Mouse (Mus musculus) c-Kit-positive CD71-positive TER-119-negative erythroid progenitor cells, embryonic 14.5 days (primary cell): ENCODE results near the gene Ubtd2.

ENCODE experiments used
- DNase-seq: peaks from one replicate; pipeline ENCODE4 v3.0.0-alpha.2; 2013; ENCODE audit warnings: low read depth

The Ubtd2 gene

DNA sequence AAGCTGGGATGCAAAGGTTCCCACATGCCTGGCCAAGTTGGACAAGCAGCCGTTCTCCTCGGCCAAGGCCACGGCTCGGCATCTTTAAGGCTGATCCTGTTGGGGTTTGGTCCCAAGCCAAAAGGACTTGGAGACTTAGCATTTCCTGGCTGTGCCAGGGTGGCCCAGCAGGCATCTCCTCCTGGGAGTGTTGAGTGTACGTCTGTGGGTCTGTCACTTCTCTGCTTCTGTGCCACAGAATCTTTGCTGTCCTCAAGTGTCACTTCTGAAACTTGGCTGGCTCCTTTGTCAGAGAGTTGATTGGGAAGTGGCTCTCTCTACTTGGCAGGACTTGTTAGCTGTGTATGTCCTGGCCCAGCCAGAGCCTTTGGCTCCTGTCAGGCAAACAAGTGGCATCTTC lies 91.3 kb downstream of the Ubtd2 start:
- no peak for DNase-seq

DNA sequence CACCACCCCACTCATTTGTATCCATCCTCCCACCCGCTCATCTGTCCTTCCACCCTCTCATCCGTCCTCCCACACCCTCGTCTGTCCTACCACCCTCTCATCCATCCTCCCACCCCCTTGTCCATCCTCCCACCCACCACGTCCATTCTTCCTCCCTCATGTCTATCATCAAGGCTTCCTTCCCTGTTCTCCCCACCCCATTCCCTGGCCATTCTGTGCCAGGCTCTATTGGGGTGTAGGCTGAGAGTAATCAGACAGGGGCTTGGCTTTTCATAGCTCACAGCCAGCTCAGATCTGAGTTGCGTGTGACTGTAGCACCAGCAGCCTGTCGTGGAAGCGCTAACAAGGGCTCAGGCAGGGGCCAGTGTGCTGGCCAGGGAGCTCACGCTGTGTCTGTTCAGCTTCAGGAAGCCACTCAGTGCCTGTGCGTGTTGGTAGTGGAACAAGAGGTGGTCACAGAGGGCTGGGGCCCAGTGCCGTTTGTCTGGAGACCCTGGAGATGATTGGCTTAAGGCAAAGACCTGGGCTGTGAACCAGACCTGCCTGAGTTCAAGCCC lies 92.3 kb downstream of the Ubtd2 start:
- DNase-seq, result no peak

DNA sequence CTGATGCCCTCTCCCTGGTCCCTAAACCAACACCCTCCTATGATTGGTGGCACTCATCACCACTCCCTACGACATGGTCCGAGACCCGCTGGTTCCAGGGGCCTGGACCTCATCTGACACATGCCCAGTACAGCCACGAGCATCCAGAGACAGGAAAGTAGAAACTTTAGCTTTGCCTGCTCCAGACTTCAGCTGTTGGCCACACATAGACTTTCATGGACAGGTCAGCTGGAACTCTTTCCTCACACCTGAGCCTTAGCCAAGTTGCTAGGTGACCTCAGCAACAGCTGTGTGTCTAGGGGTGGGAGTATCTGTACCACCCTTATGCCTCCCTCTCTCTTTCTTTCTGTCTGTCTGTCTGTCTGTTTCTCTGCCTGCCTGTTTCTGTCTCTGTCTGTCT lies 93.1 kb downstream of the Ubtd2 start:
- no peak for DNase-seq

DNA sequence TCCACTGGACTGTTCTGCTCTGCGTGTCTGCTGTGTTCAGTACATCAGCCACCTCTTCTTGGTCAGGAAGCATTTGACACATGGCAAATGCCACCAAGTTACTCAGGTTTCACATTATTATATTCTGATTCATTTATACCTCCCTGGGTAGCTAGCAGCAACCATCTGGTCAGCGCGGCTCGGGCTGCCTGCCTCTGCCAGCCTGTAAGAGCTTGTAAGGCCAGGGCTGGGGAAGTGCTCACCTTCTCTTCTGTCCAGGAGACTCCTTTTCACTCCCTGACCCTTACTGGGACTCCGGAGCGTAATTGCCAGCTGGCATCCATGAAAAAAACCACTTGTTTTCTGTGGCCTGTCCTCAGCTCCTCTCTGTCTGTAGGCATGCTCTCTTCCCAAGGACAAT lies 94.1 kb downstream of the Ubtd2 start:
- no peak for DNase-seq

DNA sequence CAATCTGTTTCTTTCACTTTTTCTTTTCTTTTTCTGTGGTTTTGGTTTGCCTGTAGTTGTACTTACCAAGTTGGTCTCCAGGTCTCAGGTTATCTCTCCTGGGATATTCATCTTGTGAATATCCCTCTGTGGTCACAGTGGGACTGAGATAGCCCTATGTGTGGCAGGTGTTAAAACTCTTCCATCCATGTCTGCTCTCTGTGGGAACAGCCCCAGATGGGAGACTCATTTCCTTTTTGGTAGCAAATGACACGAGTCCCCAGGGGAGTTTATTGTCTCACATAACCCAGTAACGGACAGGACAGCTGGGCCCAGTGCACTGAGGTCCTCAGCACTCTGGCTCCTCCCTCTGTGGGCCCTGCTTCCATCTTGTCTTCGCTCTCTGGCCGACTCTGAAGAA lies 94.9 kb downstream of the Ubtd2 start:
- DNase-seq, result no peak

DNA sequence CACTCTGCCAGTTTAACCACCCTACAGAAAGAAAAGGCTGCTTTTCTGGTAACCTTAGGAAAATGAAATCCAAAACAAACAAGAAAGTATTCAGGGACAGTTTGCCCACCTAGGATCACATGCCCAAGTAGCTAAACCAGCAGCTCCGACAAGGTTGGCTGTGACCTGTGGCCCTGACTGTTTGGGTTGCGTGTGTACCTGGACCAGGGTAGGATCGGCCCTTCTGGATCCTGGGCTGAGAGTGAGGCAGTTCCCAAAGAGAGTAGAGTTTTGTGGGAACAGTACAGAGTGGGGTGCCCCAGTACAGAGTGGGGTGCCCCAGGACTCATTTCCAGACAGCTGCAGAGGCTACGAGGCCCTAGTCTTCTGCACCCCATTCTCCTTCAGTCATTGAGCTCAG lies 95.9 kb downstream of the Ubtd2 start:
- no peak for DNase-seq

DNA sequence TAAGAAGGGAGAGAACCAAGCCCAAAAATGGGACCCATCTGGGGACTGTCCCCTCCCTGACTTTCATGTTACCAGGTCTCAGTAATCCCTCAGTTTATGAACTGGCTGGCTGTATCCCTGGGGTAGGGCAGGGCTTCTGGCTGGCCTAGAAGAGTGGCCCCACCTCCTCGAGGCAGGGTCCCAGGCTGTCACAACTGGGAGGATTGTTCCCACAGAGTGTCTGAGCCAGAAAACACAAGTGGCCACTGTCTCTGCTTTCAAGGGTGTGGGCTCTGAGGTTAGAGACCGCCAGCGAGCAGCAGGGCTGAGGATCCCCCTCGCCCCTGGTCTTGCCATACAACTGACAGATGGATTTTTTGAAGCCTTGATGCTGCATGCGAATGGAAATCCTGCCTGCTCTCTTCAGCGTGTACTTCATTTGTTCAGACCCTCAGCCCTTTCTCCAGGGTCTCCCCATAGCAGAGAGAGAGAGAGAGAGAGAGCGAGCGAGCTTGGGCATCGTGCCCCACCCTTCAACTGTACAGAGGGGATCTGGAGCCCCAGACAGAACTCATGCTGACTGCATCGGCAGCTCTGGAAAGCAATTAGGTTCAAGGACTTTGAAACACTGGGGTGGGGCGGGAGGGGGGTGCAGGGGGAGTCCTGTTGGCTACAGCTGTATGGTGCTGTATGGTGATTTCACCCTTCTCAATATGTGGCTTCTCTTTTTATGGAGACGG lies 96.6 kb downstream of the Ubtd2 start:
- no peak for DNase-seq

DNA sequence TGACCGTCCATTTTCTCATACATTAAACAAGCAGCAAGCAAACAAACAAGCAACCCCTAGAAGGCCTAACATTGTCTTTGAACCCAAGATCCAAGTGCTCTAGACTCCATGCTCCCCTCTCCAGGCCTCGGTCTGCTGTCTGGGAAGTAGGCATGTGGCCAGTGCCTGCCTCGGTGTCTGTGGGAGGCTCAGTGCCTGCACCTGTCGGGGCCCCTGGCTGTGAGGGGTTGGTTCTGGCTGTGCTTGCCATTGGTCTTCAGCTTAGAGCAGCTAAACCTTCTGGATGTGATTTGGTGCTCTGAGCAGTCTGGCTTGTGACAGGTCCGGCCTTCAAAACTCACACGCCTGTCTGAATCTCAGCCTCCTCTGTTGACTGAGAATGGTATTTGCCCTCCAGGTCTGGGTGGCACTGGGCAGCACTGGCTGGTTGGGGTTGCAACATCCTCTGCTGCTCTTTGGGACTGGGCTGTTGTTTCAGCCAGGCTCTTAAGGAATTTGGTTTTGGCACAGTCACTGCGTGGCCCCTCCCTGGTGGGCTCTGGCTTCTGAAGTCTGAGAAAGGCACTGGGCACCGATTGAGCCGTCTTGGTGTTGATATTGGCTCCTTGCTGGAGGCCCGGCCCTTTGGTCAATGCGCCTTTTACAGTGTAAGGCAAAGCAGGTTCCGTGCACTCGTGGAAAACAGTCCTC lies 97.4 kb downstream of the Ubtd2 start:
- DNase-seq, result no peak

DNA sequence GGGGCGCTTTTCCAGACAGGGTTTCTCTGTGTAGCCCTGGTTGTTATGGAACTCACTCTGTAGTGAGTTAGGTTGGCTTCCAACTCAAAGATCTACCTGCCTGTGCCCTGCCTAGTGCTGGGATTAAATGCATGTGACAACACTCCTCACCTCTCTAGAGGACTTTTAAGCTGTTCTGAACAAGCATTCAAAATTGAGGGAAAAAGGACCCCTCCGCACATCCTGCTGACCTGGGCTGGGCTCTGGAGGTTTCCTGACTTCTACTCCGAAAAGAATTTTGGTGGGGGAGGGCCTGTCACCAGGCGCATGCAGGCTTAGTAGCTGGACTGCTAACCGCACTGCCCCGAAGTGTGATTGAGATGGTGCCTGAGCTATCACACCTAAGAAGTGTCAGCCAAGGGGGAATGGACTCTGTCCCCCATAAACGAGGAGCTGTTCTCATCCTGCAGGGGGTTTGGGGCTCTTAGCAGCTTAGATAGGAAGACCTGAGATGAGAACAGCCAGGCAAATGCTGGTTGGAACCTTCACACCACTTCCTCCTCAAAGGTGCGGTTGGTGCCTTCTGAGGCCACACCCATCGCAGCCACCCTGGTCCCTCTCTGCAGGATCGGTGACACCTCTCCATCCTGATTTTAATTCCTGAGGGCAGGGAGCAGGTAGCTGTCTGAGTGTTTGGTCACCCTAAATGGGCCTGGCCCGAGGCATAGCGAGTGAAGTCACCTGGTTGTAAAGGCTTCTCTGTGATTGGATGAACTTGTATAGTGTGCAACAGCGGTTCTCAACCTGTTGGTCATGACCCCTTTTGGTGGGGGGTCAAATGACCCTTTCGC lies 98.4 kb downstream of the Ubtd2 start:
- DNase-seq, result no peak

DNA sequence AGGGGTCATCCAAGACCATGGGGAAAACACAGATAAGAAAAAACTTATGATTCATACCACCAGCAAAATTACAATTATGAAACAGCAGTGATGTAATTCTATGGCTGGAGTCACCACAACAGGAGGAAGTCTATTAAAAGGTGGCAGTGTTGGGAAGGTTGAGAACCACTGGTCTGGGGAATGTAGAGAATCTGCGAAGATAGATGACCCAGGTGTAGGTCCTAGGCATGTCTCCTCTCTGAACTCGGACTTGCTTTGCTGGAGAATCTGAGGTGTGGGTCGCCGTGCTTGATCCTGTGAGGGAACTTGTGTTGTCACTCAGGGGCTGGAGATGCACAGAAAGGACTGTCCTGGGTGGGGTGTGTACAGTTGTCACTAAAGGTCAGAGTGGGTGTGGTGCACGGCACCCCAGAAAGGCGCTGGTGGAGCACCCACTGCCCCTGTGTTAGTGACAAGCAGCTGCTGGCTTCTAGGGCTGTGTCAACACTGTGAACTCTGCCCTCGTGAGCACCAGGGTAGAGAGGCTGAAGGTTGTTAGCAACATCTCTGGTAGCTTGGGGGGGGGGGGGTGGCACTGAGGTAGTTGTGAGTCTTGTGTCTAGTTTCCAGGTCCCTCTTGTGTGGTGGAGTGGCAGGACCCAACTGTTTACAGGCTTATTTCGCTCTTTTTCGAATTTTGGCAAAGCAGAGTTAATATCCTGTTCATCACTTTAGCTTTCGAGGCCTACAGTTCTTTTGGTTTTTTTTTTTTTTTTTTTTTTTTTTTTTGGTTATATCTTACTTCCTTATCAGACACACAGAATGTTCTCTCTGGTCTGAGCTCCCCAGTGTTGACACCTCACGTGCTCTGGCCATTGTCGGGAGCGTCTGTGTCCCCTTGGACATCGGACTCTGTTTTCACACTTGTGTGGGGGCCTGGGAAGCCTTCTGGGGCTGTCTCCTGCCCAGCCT lies 99.2 kb downstream of the Ubtd2 start:
- no peak for DNase-seq

DNA sequence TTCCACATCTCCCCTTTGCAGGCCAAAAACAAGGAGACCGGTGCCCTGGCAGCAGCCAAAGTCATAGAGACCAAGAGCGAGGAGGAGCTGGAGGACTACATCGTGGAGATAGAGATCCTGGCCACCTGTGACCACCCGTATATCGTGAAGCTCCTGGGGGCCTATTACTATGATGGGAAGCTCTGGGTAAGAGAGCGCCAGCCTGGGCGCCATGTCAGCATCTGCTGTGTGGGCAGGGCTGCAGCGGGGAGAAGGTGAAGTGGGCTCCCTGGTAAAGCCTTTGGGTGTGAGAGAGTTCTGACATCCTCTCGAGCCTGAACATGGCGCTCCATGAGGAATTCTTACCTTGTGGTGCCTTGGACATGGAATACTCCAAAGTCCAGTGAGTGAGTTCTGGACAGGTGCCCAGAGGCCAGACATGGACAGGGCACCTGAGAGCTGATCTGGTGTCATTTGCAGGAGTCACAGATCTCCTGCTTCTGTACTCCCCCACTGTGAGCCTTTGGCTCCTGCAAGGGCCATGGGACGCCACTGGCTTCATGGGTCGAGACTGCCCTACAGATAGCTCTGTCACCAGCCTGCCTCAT lies 100.0 kb downstream of the Ubtd2 start:
- no peak for DNase-seq

DNA sequence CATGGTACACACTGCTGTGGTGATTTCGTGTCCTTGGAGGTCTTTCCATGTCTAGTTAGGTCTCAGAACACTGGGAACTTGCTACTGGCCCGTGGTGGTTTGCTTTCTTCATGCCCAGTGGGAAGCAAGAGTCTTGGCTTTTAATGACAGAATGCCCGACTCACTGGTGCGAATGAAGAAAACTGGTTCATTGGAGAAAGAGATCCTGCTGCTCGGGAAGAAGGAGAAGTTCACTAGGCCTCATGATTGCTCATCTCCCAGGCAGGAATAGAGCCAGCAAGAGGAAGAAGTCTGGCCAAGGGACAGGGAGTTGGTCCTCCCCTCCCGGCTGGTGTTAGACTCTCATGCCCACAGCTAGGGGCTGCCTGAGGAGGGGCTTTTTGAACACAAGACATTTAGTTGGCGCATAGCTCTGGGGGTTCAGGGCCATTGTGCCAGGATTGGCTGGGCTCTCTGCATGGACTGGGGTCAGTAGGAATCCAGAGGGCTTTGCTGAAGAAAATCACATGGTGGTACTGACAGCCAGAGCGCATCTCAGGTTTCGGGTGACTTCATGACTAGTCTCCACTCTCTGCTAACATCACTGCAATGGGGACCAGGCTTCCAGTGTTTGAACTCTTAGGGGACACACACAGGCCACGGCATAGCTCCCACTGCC lies 101.3 kb downstream of the Ubtd2 start:
- no peak for DNase-seq

DNA sequence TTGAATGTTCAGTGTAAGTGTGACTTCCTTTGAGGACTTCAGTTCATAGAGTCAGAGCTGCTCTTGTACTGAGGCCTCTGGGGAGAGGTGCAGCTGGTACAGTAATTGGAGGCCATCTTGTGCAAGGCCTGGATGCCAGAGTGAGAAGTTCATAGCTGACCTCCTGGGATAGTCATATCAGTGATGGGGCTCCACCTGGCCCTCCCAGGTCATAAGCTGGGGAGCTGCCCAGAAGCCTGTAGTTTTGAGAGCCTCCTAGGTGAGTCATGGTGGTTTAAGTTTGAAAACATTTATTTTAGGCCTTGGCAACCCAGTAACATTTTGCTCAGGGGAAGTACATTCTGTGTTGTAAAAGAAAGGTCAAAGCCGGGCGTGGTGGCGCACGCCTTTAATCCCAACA lies 102.9 kb downstream of the Ubtd2 start:
- no peak for DNase-seq

DNA sequence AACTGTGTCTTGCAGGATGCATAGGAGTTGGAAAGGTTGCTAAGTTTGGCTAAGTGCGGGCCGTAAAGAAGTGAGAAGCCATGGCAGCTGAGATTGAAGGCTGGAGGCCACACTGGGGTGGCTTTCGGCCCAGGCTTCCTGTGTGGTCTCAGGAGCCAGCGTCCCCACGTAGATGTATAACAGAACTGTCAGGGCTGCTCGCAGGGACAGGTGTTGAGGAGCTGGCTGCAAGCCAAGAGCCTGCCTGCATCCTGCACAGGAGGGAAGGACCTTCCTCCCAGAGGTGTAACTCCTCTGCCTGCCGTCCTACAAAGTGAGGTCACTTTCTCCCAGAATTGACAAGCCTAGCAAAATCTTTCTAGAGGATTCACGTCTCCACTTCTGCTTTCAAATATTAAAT lies 103.5 kb downstream of the Ubtd2 start:
- DNase-seq, result no peak

DNA sequence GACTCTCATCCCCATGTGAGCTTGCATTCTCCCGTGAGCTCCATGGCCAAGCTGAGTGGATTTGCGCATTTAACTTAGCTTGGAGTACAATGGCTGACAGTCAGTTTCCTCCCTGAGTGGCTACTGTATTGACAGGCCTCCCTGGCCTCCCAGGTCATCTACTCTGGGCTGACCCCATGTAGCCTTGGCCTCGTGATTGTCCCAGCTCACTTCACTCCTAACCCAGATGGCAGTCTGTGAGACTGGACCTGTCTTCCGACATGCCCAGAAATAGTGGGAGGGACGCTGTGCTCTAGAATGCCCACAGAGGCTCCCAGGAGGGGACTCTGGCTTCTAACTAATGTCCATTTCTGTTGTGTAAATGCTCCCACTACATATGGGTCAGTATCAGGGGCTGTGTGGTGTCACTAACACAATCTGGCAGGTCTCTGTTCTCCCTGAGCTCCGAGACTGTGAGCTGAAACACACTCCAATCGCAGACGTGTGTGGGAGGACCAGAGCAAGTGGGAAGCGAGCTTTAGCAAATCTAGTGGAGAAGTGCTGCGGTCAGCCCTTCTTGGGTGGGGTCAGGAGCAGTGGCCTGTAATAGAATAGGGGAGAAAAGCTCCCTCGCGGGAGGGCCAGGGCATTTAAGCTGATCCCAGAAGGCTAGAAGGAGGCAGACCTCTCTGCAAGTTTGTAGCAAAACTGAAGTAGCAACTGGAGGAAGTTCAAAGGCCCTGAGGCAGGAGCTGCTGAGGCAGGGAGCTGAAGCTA lies 105.0 kb downstream of the Ubtd2 start:
- no peak for DNase-seq

DNA sequence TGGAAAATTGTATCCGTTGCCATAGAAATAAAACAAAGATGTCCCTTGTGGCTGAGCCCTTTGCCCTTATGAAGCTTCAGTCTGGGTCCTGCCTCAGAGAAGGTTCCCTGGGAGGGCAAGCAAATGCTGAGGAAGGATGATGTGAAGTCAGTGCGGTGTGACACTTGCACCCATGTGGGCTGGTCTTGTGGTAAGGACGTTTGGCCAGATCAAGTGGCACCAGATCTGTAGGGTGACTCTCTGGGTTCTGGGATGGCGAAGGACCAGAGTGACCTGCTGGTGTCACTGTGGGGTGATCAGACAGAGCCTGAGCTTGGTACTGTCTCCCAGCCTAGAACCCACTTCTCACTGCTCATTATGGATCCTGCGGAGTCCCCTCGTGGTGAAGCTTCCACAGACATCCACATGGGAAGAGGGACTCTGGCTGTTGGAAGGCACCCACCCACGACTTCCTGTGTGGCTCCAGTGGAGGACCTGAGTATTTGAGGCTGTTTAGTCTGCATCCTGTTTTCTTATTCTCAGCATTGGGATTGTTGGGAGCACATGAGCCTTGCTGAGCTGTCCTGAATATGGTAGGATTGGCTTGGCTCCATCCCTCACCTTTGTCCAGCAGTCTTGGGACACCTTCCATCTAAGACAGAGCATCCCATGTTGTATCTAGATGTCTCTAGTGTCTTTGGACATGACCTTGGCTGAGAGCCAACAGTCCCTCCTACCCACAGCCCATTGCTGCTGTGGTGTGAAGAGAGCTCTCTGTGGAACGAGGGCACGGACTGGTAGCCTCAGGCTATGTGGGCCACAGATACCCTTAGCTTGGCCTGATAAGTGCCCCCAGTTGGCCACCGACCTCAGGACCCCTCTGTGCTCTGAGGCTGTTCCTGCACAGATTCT lies 106.5 kb downstream of the Ubtd2 start:
- DNase-seq, result no peak

DNA sequence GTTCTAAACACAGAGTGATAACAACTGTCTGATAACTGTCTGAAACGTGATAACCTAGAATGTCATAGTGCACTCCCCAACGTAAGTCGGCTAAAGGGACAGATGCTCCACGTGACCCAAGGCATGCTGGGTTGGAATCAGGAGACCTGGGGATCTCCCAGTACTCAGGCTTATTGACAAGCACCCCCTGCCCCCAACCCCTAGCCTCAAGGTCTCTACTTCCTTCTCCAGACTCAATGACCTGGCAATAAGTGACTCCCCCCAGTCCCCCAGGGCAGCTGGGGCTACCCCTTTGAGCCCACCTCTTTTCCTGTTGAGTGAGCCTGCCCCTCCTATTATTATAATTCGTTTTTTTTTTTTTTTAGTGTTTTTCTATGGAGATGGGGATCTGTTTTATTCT lies 107.5 kb downstream of the Ubtd2 start:
- no peak for DNase-seq

DNA sequence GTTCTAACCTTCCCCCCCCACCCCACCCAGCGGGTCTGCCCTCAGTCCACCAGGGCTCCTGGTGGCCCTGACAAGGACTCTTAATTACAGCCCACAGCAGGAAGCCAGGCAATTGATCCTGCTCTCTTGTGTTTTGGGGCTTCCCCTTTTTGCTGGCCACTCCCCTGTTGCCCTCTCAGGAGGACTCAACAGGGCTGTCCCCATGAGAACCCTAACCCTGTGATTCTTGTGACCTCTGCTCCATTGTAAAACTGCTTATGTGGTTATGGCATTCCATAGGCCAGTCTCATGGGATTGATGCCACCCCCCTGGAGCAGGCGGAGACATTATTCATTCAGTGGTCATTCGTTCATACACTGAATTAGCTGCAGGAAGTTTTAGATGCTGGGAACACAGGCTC lies 108.5 kb downstream of the Ubtd2 start:
- no peak for DNase-seq

DNA sequence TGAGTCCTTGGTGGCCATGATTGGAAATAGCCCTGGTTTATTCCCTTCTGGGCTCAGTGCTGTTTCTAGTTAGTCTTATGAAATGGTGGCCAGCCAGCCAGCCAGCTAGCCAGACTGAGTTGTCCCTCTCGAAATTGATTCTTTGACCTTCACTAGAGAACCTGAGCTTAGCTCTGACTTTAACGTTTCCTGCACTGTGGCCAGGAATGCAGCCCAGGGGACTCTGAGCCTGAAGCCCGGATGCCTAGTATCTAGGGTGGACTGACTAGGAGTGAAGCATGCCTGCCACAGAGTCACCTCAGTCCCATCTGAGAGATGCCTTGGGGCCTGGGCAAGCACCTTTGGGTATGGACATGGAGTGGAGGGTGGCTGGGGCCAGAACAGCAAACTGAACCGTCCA lies 109.5 kb downstream of the Ubtd2 start:
- DNase-seq, result no peak
